Mouse (Mus musculus) lung, embryonic 16.5 days (tissue): ENCODE measurements at regions not wholly inside any gene's neighbourhood (a gene's known extent, or its start where the extent isn't known, plus 50 kb on each side); places are given as distances from the start of the nearest gene placed in this dataset.

ENCODE experiments used
- ATAC-seq: fragments of 200-750 bp; cut with Nextera tagmentation; 2 replicates; pipeline ENCODE4 v1.8.0; 2017; ENCODE audit warnings: low read depth, mild to moderate bottlenecking, moderate library complexity
- H3K27ac ChIP-seq: fragments of 300-500 bp; sonication (generic); 2 replicates; pipeline ENCODE4 v1.5.1; 2014; ENCODE audit warnings: mild to moderate bottlenecking, control low read depth, low read length
- H3K27me3 ChIP-seq: fragments of 300-500 bp; sonication (generic); 2 replicates; pipeline ENCODE4 v1.6.1; 2014; ENCODE audit warnings: low read depth, low read length, mixed read lengths; ENCODE audit not compliant: control insufficient read depth, insufficient read depth
- H3K36me3 ChIP-seq: fragments of 300-500 bp; sonication (generic); 2 replicates; pipeline ENCODE4 v1.6.1; 2014; ENCODE audit warnings: low read length; ENCODE audit not compliant: control insufficient read depth, insufficient read depth
- H3K4me1 ChIP-seq: fragments of 300-500 bp; sonication (generic); replicated peaks from 2 replicates; pipeline ENCODE4 v1.6.1; 2014; ENCODE audit warnings: low read length, mixed read lengths; ENCODE audit not compliant: control insufficient read depth, insufficient read depth
- H3K4me2 ChIP-seq: fragments of 300-500 bp; sonication (generic); 2 replicates; pipeline ENCODE4 v1.6.1; 2014; ENCODE audit warnings: low read depth, low read length, control low read depth
- H3K4me3 ChIP-seq: fragments of 300-500 bp; sonication (generic); 2 replicates; pipeline ENCODE4 v1.5.1; 2014; ENCODE audit warnings: mild to moderate bottlenecking, low read length, control low read depth
- H3K9ac ChIP-seq: fragments of 300-500 bp; sonication (generic); 2 replicates; pipeline ENCODE4 v1.6.1; 2014; ENCODE audit warnings: low read length, control low read depth
- H3K9me3 ChIP-seq: fragments of 300-500 bp; sonication (generic); 2 replicates; pipeline ENCODE4 v1.6.1; 2016; ENCODE audit warnings: low read length; ENCODE audit not compliant: control insufficient read depth
- WGBS: fragments of 180-500 bp; shearing (Covaris S2); extraction: QIAGEN DNeasy Blood & Tissue Kit; methylation state at CpG from one replicate; pipeline ENCODE4 v1.1.7; 2014; 5-methylcytosine and 5-hydroxymethylcytosine counted together

- H3K4me1 ChIP-seq, result no peaks in the 10 kb centered on the region
- H3K27me3 ChIP-seq, result no peaks in the 10 kb centered on the region
- no peak overlapping the region for H3K27ac ChIP-seq
- no peaks in the 10 kb centered on the region for H3K9me3 ChIP-seq
- no peak overlapping the region for H3K4me3 ChIP-seq
- H3K36me3 ChIP-seq, result no peaks in the 10 kb centered on the region
- 79% methylated on average over 4 of the region's 4 CpGs for WGBS
- no peak overlapping the region for H3K4me2 ChIP-seq
- H3K9ac ChIP-seq, result no peak overlapping the region
- no peak for ATAC-seq
Observed at GRCm38 (mm10) chr14:98647614-98648013, 346.5 kb downstream of the Rpl36a-ps1 start.

DNA sequence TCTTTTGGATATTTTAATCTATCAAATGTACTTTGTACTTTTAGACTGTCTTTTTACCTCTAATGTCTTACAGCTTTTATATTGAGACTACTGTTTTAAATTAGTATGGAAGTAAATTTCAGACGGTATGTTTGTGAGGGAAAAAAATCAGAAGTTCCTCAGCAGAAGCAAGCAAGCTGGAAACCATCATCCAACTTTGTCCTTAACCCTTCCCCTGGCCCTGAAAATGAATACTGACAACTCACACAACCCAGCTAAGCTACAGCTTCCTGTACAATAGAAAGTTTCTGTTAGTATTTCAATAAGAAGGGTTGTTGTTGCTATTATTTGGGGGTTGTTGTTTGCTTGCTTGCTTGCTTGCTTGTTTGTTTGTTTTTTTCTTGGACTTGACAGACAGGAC lies 350.4 kb downstream of the Rpl36a-ps1 start:
- Histone ChIP-seq H3K4me1 (no peaks in the 10 kb centered on the region), H3K9me3 (no peaks in the 10 kb centered on the region), H3K27ac (no peak overlapping the region), H3K9ac (no peak overlapping the region), H3K27me3 (no peaks in the 10 kb centered on the region), H3K4me3 (no peak overlapping the region), H3K4me2 (no peak overlapping the region), H3K36me3 (no peaks in the 10 kb centered on the region)
- no peak for ATAC-seq
- WGBS, result 46% methylated on average over 1 of the region's 1 CpGs

DNA sequence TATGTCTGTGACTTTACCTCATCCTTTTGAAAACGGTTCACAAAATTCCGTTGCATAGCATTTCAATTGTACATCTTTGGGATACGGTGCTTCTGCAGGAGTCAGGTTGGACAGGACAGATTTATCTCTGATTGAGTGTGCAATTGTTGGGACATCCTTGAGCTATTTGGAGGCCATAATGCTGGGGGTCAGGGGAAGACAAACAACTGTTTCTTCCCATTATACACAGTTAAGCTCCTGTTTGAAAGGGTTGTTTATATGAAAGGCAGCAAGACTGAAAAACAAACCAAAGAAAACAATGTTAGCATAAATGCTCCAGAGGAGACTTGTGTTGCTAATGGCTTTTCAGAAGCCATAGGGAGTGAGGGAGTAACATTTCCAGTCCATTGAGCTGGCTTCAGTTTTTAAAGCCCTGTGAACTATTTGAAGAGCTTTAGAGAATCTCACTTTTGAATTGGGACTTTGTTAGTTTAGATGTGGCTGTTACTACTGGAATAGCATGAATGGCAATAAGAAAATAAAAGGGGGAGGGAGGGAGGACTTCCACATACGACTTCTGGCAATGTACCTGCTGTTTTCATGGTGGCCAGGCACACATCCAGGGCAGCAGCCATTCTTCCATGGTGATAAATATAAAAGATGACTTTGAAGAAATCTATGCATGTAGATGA lies 351.3 kb downstream of the Rpl36a-ps1 start:
- Histone ChIP-seq H3K27me3 (no peaks in the 10 kb centered on the region), H3K4me3 (no peak overlapping the region), H3K27ac (no peak overlapping the region), H3K4me2 (no peak overlapping the region), H3K9me3 (no peaks in the 10 kb centered on the region), H3K9ac (no peak overlapping the region), H3K4me1 (no peaks in the 10 kb centered on the region), H3K36me3 (no peaks in the 10 kb centered on the region)
- ATAC-seq, result no peak
- 56% methylated on average over 4 of the region's 4 CpGs for WGBS

GRCm38 (mm10) chr14:98629026-98629425 lies 365.1 kb downstream of the Rpl36a-ps1 start:
- Histone ChIP-seq H3K9me3 (no peaks in the 10 kb centered on the region), H3K4me2 (no peak overlapping the region), H3K27me3 (no peaks in the 10 kb centered on the region), H3K27ac (no peak overlapping the region), H3K9ac (no peak overlapping the region), H3K36me3 (no peaks in the 10 kb centered on the region), H3K4me3 (no peak overlapping the region), H3K4me1 (no peaks in the 10 kb centered on the region)
- ATAC-seq, result no peak
- 72% methylated on average over 4 of the region's 4 CpGs for WGBS

- Histone ChIP-seq H3K9me3 (no peaks in the 10 kb centered on the region), H3K27me3 (no peaks in the 10 kb centered on the region), H3K27ac (0 out of 2 replicates have a peak overlapping the region, but pooled peaks have one; percentile 2), H3K36me3 (no peaks in the 10 kb centered on the region), H3K9ac (no peak overlapping the region), H3K4me3 (no peak overlapping the region), H3K4me1 (no peaks in the 10 kb centered on the region), H3K4me2 (peak overlapping the region; percentile 28; the same call in 1 of the 2 replicates)
- 32% methylated on average over 7 of the region's 7 CpGs for WGBS
- ATAC-seq, result peak; percentile 60; the same call in 1 of the 2 replicates
Observed at GRCm38 (mm10) chr14:98626476-98626875, 367.6 kb downstream of the Rpl36a-ps1 start.

DNA sequence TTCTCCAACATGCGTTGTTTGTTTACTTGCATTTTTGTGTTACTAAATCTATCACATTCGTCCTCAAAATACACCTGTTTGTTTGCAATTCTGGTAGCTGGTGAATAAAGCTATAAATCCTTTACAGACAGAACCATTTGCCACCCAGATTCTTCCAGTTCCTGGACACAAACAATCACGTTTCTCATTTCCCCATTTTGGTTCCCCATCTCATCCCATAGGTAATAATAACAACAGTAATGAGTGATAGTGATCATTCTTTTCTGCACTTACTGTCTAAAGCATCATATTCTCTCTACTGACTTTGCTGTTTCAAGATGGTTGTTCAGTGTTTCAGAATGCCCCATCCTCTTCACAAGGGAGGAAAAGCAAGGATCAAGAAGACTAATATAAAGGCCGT lies 368.3 kb downstream of the Rpl36a-ps1 start:
- WGBS, result 78% methylated on average over 4 of the region's 4 CpGs
- no peaks in the 10 kb centered on the region for H3K27me3 ChIP-seq
- H3K9me3 ChIP-seq, result no peaks in the 10 kb centered on the region
- no peak overlapping the region for H3K4me2 ChIP-seq
- no peak for ATAC-seq
- H3K9ac ChIP-seq, result no peak overlapping the region
- H3K4me1 ChIP-seq, result no peaks in the 10 kb centered on the region
- H3K36me3 ChIP-seq, result no peaks in the 10 kb centered on the region
- no peak overlapping the region for H3K4me3 ChIP-seq
- H3K27ac ChIP-seq, result no peak overlapping the region

DNA sequence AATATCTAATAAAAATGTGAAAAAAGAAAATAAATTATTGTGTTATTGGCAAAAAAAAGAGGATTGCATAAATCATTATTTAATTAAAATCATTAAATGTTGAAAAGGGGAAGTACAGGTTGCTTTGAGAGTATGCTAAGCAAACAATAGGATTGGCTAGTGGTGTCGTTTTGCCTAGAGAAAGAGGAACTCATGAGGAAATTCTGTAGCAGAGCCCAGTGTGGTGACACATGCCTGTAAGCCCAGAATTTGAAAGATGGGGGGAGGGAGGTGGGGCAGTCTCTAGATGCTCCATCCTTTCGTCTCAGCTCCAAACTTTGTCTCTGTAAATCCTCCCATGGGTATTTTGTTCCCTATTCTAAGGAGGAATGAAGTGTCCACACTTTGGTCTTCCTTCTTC lies 388.3 kb downstream of the Rpl36a-ps1 start:
- Histone ChIP-seq H3K4me3 (no peak overlapping the region), H3K4me1 (no peaks in the 10 kb centered on the region), H3K9me3 (no peaks in the 10 kb centered on the region), H3K36me3 (no peaks in the 10 kb centered on the region), H3K9ac (no peak overlapping the region), H3K27me3 (no peaks in the 10 kb centered on the region), H3K27ac (no peak overlapping the region), H3K4me2 (no peak overlapping the region)
- ATAC-seq, result no peak
- WGBS, result 51% methylated on average over 2 of the region's 2 CpGs

DNA sequence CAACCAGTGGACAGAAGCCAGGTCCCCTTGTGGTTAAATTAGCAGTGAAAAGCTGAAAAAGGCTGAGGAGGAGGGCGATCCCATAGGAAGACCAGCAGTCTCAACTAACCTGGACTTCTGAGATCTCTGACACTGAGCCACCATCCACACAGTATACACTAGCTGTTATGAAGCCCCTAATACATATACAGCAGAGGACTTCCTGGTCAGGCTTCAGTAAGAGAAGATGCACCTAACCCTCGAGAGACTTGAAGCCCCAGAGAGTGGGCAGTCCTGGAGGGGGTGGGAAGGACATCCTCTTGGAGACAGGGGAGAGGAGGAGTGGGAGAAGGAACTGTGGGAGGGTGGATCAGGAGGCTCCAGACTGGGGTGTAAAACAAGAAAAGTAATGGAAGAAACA lies 397.9 kb downstream of the Rpl36a-ps1 start:
- Histone ChIP-seq H3K4me2 (no peak overlapping the region), H3K36me3 (no peaks in the 10 kb centered on the region), H3K9me3 (no peaks in the 10 kb centered on the region), H3K27ac (no peak overlapping the region), H3K9ac (no peak overlapping the region), H3K4me3 (no peak overlapping the region), H3K4me1 (no peaks in the 10 kb centered on the region), H3K27me3 (no peaks in the 10 kb centered on the region)
- no peak for ATAC-seq
- 73% methylated on average over 2 of the region's 2 CpGs for WGBS

DNA sequence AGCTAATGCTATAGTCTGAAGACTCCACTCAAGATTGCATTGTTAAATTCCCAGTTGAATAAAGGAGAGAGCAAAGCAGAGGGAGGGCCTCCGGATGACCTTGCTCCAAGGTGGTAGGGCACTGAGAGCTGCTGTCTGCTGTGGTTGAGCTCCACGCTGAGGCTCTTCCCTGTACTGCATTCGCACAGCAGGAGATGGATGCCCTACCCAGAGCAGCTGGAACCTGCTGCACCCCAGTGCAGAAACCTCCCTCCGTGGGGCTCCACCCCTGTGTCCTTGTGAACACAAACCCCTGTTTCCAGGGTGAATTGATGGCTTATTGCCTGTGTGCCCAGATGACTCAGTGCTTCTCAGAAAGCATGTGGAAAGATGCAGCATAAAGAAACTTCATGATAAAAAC lies 404.3 kb downstream of the Rpl36a-ps1 start:
- no peak overlapping the region for H3K27ac ChIP-seq
- no peak overlapping the region for H3K9ac ChIP-seq
- H3K4me1 ChIP-seq, result peaks cover 5% of the 10 kb centered on the region; the same call in 1 of the 2 replicates
- 17% methylated on average over 4 of the region's 4 CpGs for WGBS
- H3K36me3 ChIP-seq, result no peaks in the 10 kb centered on the region
- H3K4me3 ChIP-seq, result no peak overlapping the region
- no peaks in the 10 kb centered on the region for H3K9me3 ChIP-seq
- no peak for ATAC-seq
- no peak overlapping the region for H3K4me2 ChIP-seq
- no peaks in the 10 kb centered on the region for H3K27me3 ChIP-seq

DNA sequence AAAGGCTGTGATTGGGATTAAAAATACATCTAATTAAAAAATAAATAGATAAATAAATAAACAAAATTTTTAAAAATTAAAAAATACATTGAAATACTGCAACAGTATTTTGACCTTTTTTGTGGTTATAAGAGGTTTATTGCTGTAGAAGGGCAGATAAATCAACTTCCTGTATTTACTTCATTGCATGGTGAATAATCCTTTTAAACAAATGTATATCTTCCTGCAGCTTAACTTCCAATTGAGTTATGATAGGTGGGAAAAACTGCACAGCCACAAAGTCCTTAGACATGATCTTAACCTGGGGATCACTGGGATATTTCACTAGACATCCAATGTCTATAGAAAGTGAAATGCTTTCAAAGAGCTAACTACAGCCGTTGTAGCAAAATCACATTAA lies 402.1 kb upstream of the Dach1 start:
- no peak overlapping the region for H3K4me3 ChIP-seq
- no peak overlapping the region for H3K9ac ChIP-seq
- 77% methylated on average over 1 of the region's 1 CpGs for WGBS
- no peaks in the 10 kb centered on the region for H3K27me3 ChIP-seq
- no peaks in the 10 kb centered on the region for H3K36me3 ChIP-seq
- no peaks in the 10 kb centered on the region for H3K9me3 ChIP-seq
- no peaks in the 10 kb centered on the region for H3K4me1 ChIP-seq
- H3K4me2 ChIP-seq, result no peak overlapping the region
- no peak overlapping the region for H3K27ac ChIP-seq
- ATAC-seq, result no peak
